Mouse (Mus musculus) hindbrain, embryonic 16.5 days (tissue): Measurements from ENCODE around the gene Gm28036. TPM values are rescaled to one million over a fixed set of nuclear protein-coding genes. Genes with fewer than 3 reads are reported as not detected.
"Not testable (repeated sequence)": the region's sequence is repeated elsewhere in the genome, so short reads cannot be mapped to it uniquely, and the experiment has no call there.

Experiments used
- ATAC-seq: fragments of 200-750 bp; cut with Nextera tagmentation; 2 replicates; pipeline ENCODE4 v1.8.0; 2017; ENCODE audit warnings: moderate TSS enrichment, moderate library complexity
- H3K27ac ChIP-seq: fragments of 300-500 bp; sonication (generic); 2 replicates; pipeline ENCODE4 v1.5.1; 2014; ENCODE audit warnings: low read depth, mild to moderate bottlenecking, control low read depth, low read length, moderate library complexity
- H3K27me3 ChIP-seq: fragments of 300-500 bp; sonication (generic); replicated peaks from 2 replicates; pipeline ENCODE4 v1.6.1; 2014; ENCODE audit warnings: low read length; ENCODE audit not compliant: control insufficient read depth, insufficient read depth
- H3K36me3 ChIP-seq: fragments of 300-500 bp; sonication (generic); 2 replicates; pipeline ENCODE4 v1.6.1; 2014; ENCODE audit warnings: mild to moderate bottlenecking, low read length, moderate library complexity, mixed read lengths; ENCODE audit not compliant: control insufficient read depth, insufficient read depth
- H3K4me1 ChIP-seq: fragments of 300-500 bp; sonication (generic); 2 replicates; pipeline ENCODE4 v1.6.1; 2014; ENCODE audit warnings: low read depth, low read length; ENCODE audit not compliant: control insufficient read depth, insufficient read depth
- H3K4me2 ChIP-seq: fragments of 300-500 bp; sonication (generic); 2 replicates; pipeline ENCODE4 v1.6.1; 2014; ENCODE audit warnings: mild to moderate bottlenecking, low read length, control low read depth, moderate library complexity
- H3K4me3 ChIP-seq: fragments of 300-500 bp; sonication (generic); 2 replicates; pipeline ENCODE4 v1.5.1; 2014; ENCODE audit warnings: mild to moderate bottlenecking, low read length, control low read depth, moderate library complexity
- H3K9ac ChIP-seq: fragments of 300-500 bp; sonication (generic); 2 replicates; pipeline ENCODE4 v1.6.1; 2014; ENCODE audit warnings: low read depth, mild to moderate bottlenecking, control low read depth, low read length, moderate library complexity
- H3K9me3 ChIP-seq: fragments of 300-500 bp; sonication (generic); 2 replicates; pipeline ENCODE4 v1.6.1; 2014; ENCODE audit warnings: mild to moderate bottlenecking, low read length, moderate library complexity; ENCODE audit not compliant: control insufficient read depth
- whole genome bisulfite sequencing: fragments of 180-500 bp; shearing (Covaris S2); extraction: QIAGEN DNeasy Blood & Tissue Kit; methylation state at CpG from one replicate; pipeline ENCODE4 v1.1.7; 2014; 5-methylcytosine and 5-hydroxymethylcytosine counted together
- polyA plus RNA-seq: library from polyadenylated mRNA; unstranded; fragments of >200 nt; fragmentation: Nextera tagmentation; extraction: Ambion mirVana; gene quantifications from 2 replicates; pipeline ENCODE4 v1.2.1, GENCODE M21; 2015

The Gm28036 gene
- polyA plus RNA-seq, 1 experiment from 2014 or later = 15.5 TPM

DNA sequence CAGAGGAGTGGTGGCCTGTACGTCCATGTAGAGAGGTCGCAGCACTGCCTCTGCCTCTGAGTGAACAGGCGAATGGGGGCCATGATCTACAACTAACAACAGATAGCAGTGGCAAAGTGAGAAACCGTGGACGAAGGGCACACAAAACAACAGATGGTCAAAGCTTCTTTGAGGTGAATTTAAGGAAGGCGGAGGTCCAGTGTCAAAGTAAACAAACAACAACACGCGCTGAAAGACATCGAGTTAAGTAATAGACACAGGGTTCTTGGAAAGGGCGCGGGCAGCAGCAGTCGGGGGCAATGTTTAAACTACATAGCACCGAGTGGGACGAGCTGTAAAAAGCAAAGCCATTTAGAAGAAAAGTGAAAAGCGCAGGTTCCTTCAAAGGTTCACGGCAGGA is 16.5 kb upstream of the Gm28036 start:
- ATAC-seq = no peak
- WGBS = 2% methylated on average over 16 of the region's 16 CpGs

GRCm38 (mm10) chr2:156142820-156143219 is 15.9 kb upstream of the Gm28036 start:
- peaks cover 4% of the 10 kb centered on the region for H3K36me3 ChIP-seq
- ATAC-seq = no peak
- no peak overlapping the region for H3K4me3 ChIP-seq
- no peaks in the 10 kb centered on the region for H3K9me3 ChIP-seq
- H3K4me1 ChIP-seq = peaks cover 12% of the 10 kb centered on the region
- peak overlapping the region; percentile 60 for H3K4me2 ChIP-seq
- H3K27ac ChIP-seq = no peak overlapping the region
- 90% methylated on average over 2 of the region's 2 CpGs for WGBS
- H3K9ac ChIP-seq = no peak overlapping the region
- no peaks in the 10 kb centered on the region for H3K27me3 ChIP-seq

More for the DNA sequence above, 16.5 kb upstream of the Gm28036 start:
- Histone ChIP-seq H3K4me2 (peak overlapping the region; percentile 60), H3K27ac (peak overlapping the region; percentile 93), H3K4me1 (peaks cover 12% of the 10 kb centered on the region), H3K36me3 (peaks cover 8% of the 10 kb centered on the region), H3K9ac (peak overlapping the region; percentile 91), H3K4me3 (peak overlapping the region; percentile 92), H3K9me3 (no peaks in the 10 kb centered on the region), H3K27me3 (no peaks in the 10 kb centered on the region)

DNA sequence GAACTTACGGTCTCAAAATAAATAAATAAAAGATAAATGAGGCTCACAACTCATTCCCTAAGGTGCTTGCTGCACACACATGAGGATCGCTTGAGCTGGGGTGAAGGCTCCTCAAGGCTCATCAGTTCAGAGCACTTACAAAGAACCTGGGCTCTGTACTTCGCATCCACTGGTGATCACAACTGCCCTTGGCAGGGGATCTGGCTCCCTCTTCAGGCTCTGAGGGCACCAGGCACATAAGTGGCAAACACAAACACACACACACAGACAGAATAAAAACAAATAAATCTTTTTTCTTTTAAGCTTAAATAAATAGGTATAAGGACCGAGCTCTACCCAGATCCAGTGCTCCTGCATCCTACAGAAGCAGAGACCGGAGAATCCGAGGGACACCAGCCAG is 8.8 kb upstream of the Gm28036 start:
- Histone ChIP-seq H3K27ac (no peak overlapping the region), H3K27me3 (no peaks in the 10 kb centered on the region), H3K36me3 (no peaks in the 10 kb centered on the region; the same call in none of the 2 replicates), H3K4me1 (no peaks in the 10 kb centered on the region), H3K4me3 (no peak overlapping the region), H3K4me2 (no peak overlapping the region), H3K9ac (no peak overlapping the region), H3K9me3 (no peaks in the 10 kb centered on the region)
- no peak for ATAC-seq
- 87% methylated on average over 6 of the region's 6 CpGs for WGBS

DNA sequence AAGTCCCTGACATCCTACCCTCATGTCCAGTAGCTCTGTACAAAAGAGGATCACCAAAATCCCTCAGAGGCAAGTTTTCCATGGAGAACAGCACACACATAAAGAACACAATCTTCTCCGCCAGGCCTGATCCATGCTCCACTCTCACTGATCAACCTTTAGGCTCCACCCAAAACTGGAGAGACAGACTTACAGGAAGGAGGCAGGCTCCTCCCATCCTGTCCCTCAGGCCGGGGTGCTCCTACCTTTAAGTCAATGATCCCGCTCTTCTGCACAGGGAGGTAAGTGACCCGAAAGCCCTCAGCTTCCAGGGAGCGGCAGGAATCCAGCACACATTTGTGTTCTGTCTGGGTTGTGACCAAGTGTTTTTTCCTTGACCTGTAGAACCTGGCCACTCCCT is 7.3 kb upstream of the Gm28036 start:
- Histone ChIP-seq H3K27ac (no peak overlapping the region), H3K4me1 (no peaks in the 10 kb centered on the region), H3K27me3 (no peaks in the 10 kb centered on the region), H3K9ac (no peak overlapping the region), H3K4me2 (no peak overlapping the region), H3K4me3 (no peak overlapping the region), H3K9me3 (no peaks in the 10 kb centered on the region), H3K36me3 (no peaks in the 10 kb centered on the region; the same call in none of the 2 replicates)
- no peak for ATAC-seq
- 94% methylated on average over 5 of the region's 5 CpGs for WGBS

- Histone ChIP-seq H3K4me1 (no peaks in the 10 kb centered on the region), H3K9me3 (no peaks in the 10 kb centered on the region), H3K4me3 (no peak overlapping the region), H3K27me3 (no peaks in the 10 kb centered on the region), H3K27ac (no peak overlapping the region), H3K36me3 (peaks cover 10% of the 10 kb centered on the region), H3K9ac (no peak overlapping the region), H3K4me2 (no peak overlapping the region)
- WGBS = 91% methylated on average over 5 of the region's 5 CpGs
- no peak for ATAC-seq
Observed at GRCm38 (mm10) chr2:156123731-156124130, 3.2 kb downstream of the Gm28036 start.

- no peak overlapping the region for H3K4me2 ChIP-seq
- H3K4me1 ChIP-seq = no peaks in the 10 kb centered on the region
- peaks cover 5% of the 10 kb centered on the region; the same call in 1 of the 2 replicates for H3K36me3 ChIP-seq
- no peaks in the 10 kb centered on the region for H3K9me3 ChIP-seq
- H3K9ac ChIP-seq = no peak overlapping the region
- no peak overlapping the region for H3K4me3 ChIP-seq
- no peaks in the 10 kb centered on the region for H3K27me3 ChIP-seq
- H3K27ac ChIP-seq = no peak overlapping the region
- no peak for ATAC-seq
Observed at GRCm38 (mm10) chr2:156119566-156119965, 7.3 kb downstream of the Gm28036 start.

DNA sequence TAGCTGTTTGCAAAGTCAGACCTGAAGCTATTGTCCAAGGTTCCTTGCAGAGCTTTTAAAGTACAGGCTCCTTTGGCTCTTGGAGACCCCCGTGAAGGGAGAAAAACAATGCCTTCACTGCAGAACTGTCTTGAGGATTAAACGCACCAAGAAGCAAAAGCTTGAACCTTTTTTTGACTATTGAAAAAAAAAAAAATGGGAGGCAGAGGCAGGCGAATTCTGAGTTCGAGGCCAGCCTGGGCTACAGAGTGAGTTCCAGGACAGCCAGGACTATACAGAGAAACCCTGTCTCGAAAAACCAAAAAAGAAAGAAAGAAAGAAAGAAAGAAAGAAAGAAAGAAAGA is 14.8 kb downstream of the Gm28036 start:
- Histone ChIP-seq H3K9ac (peak overlapping the region; percentile 99), H3K27ac (peak overlapping the region; percentile 95), H3K4me3 (peak overlapping the region; percentile 69), H3K4me2 (peak overlapping the region; percentile 63), H3K4me1 (peaks cover 11% of the 10 kb centered on the region)
- H3K9me3 ChIP-seq, H3K36me3 ChIP-seq, H3K27me3 ChIP-seq, ATAC-seq: not testable (repeated sequence)
- 20% methylated on average over 5 of the region's 5 CpGs for WGBS

- Histone ChIP-seq H3K9ac (peak within 1 kb of the TSS; percentile 99), H3K36me3 (no peaks in the 10 kb centered on the region), H3K27me3 (no peaks in the 10 kb centered on the region), H3K4me1 (peaks cover 11% of the 10 kb centered on the region), H3K4me2 (peak within 1 kb of the TSS; percentile 78), H3K9me3 (no peaks in the 10 kb centered on the region), H3K27ac (peak within 1 kb of the TSS; percentile 95), H3K4me3 (peak within 1 kb of the TSS; percentile 69)
- WGBS = under 1% methylated on average over 68 of the region's 74 CpGs
- peak; percentile 95 for ATAC-seq
Observed at GRCm38 (mm10) chr2:156111358-156112079, 15.4 kb downstream of the Gm28036 start, which contains the start of the genes Cpne1 and Rbm12. TSS of gene Cpne1 (minus strand) at chr2:156111965. TSS of gene Rbm12 (minus strand) at chr2:156111978.

GRCm38 (mm10) chr2:156110627-156111357 is 16.1 kb downstream of the Gm28036 start:
- H3K27me3 ChIP-seq = no peaks in the 10 kb centered on the region
- peak overlapping the region; percentile 95 for H3K27ac ChIP-seq
- peak; percentile 76 for ATAC-seq
- peaks cover 11% of the 10 kb centered on the region for H3K4me1 ChIP-seq
- H3K9me3 ChIP-seq = no peaks in the 10 kb centered on the region
- H3K36me3 ChIP-seq = no peaks in the 10 kb centered on the region
- WGBS = under 1% methylated on average over 16 of the region's 16 CpGs
- H3K4me2 ChIP-seq = peak overlapping the region; percentile 78
- peak overlapping the region; percentile 69 for H3K4me3 ChIP-seq
- peak overlapping the region; percentile 99 for H3K9ac ChIP-seq
